Mouse (Mus musculus): ENCODE measurements at regions not wholly inside any gene's neighbourhood (a gene's known extent, or its start where the extent isn't known, plus 50 kb on each side); places are given as distances from the start of the nearest gene placed in this dataset.

GRCm38 (mm10) chr4:96973804-96974203 lies 188.8 kb upstream of the Gm12695 start:
- no peak overlapping the region for H3K4me3 ChIP-seq (ENCODE audit: low read depth, low read length)
- no peaks in the 10 kb centered on the region for H3K4me1 ChIP-seq (ENCODE audit: insufficient read depth, low read length)
- no peak overlapping the region for H3K4me2 ChIP-seq (ENCODE audit: low read depth, low read length, poor library complexity, severe bottlenecking)
- H3K27me3 ChIP-seq (ENCODE audit: insufficient read depth, low read length): no peaks in the 10 kb centered on the region; the same call in 1 of the 2 replicates
- H3K9ac ChIP-seq (replicated peaks; ENCODE audit: low read length, poor library complexity, severe bottlenecking): no peak overlapping the region
- ATAC-seq (ENCODE audit: low FRiP score): no peak
- no peak overlapping the region for H3K27ac ChIP-seq (ENCODE audit: low read depth, low read length)
- 65% methylated on average over 1 of the region's 1 CpGs for WGBS
- no peak for DNase-seq (ENCODE audit: low spot score)
- no peak for TF ChIP-seq CTCF (IDR thresholded peaks at IDR 0.05)
- H3K36me3 ChIP-seq (ENCODE audit: insufficient read depth, low read length): no peaks in the 10 kb centered on the region
- no peaks in the 10 kb centered on the region for H3K9me3 ChIP-seq (ENCODE audit: low read length)

- H3K27me3 ChIP-seq (ENCODE audit: insufficient read depth, low read length): no peaks in the 10 kb centered on the region
- H3K4me2 ChIP-seq (ENCODE audit: low read depth, low read length, poor library complexity, severe bottlenecking): no peak overlapping the region
- no peak for TF ChIP-seq CTCF (IDR thresholded peaks at IDR 0.05)
- 64% methylated on average over 5 of the region's 5 CpGs for WGBS
- ATAC-seq (ENCODE audit: low FRiP score) (peak; percentile 38; the same call in 1 of the 2 replicates), DNase-seq (ENCODE audit: low spot score) (peak; percentile 24)
- H3K9ac ChIP-seq (replicated peaks; ENCODE audit: low read length, poor library complexity, severe bottlenecking): no peak overlapping the region
- no peak overlapping the region for H3K27ac ChIP-seq (ENCODE audit: low read depth, low read length)
- no peaks in the 10 kb centered on the region for H3K36me3 ChIP-seq (ENCODE audit: insufficient read depth, low read length)
- no peaks in the 10 kb centered on the region for H3K4me1 ChIP-seq (ENCODE audit: insufficient read depth, low read length)
- H3K4me3 ChIP-seq (ENCODE audit: low read depth, low read length): no peak overlapping the region
- H3K9me3 ChIP-seq (ENCODE audit: low read length): no peaks in the 10 kb centered on the region
Observed at GRCm38 (mm10) chr4:96969199-96969598, 184.2 kb upstream of the Gm12695 start.

- DNase-seq (ENCODE audit: low spot score): no peak
- TF ChIP-seq CTCF (IDR thresholded peaks at IDR 0.05): no peak
- no peak overlapping the region for H3K4me3 ChIP-seq (ENCODE audit: low read depth, low read length)
- no peaks in the 10 kb centered on the region for H3K36me3 ChIP-seq (ENCODE audit: insufficient read depth, low read length)
- H3K9ac ChIP-seq (replicated peaks; ENCODE audit: low read length, poor library complexity, severe bottlenecking): no peak overlapping the region
- 57% methylated on average over 10 of the region's 10 CpGs for WGBS
- H3K27ac ChIP-seq (ENCODE audit: low read depth, low read length): no peak overlapping the region
- no peaks in the 10 kb centered on the region for H3K4me1 ChIP-seq (ENCODE audit: insufficient read depth, low read length)
- H3K9me3 ChIP-seq (ENCODE audit: low read length): no peaks in the 10 kb centered on the region
- peak; percentile 73; the same call in 1 of the 2 replicates for ATAC-seq (ENCODE audit: low FRiP score)
- H3K27me3 ChIP-seq (ENCODE audit: insufficient read depth, low read length): no peaks in the 10 kb centered on the region
- no peak overlapping the region for H3K4me2 ChIP-seq (ENCODE audit: low read depth, low read length, poor library complexity, severe bottlenecking)
Observed at GRCm38 (mm10) chr4:96968545-96969164, 183.7 kb upstream of the Gm12695 start.

Data from midbrain, postnatal 0 days (tissue).